Mouse (Mus musculus): ENCODE results near the gene Slc2a8.
A peak's percentile ranks its signal among the peaks of the same experiment; 100 is the strongest.

Gene Slc2a8

GRCm38 (mm10) chr2:32971235-32971634, 10.6 kb downstream of the Slc2a8 start:
- no peak for DNase-seq (ENCODE audit: low spot score in 2 of 2)

GRCm38 (mm10) chr2:32969326-32969725, 12.6 kb downstream of the Slc2a8 start:
- DNase-seq (ENCODE audit: low spot score in 2 of 2): no peak

GRCm38 (mm10) chr2:32968024-32968614, 13.8 kb downstream of the Slc2a8 start:
- DNase-seq (ENCODE audit: low spot score in 2 of 2): no peak

- DNase-seq (ENCODE audit: low spot score in 2 of 2): peak; percentile 72 to 89
Observed at GRCm38 (mm10) chr2:32966689-32967631, 14.9 kb downstream of the Slc2a8 start.

- DNase-seq (ENCODE audit: low spot score in 2 of 2): no peak
Observed at GRCm38 (mm10) chr2:32966184-32966688, 15.6 kb downstream of the Slc2a8 start.

GRCm38 (mm10) chr2:32965511-32966183, 16.2 kb downstream of the Slc2a8 start:
- DNase-seq (ENCODE audit: low spot score in 2 of 2): peak in 1 of 2 experiments; percentile 18

- peak in 1 of 2 experiments; percentile 15 for DNase-seq (ENCODE audit: low spot score in 2 of 2)
Observed at GRCm38 (mm10) chr2:32964659-32965457, 17.0 kb downstream of the Slc2a8 start.

- peak in 1 of 2 experiments; percentile 19 for DNase-seq (ENCODE audit: low spot score in 2 of 2)
Observed at GRCm38 (mm10) chr2:32963981-32964380, 17.9 kb downstream of the Slc2a8 start.

- peak in 1 of 2 experiments; percentile 12 for DNase-seq (ENCODE audit: low spot score in 2 of 2)
Observed at GRCm38 (mm10) chr2:32963544-32963943, 18.3 kb downstream of the Slc2a8 start.

- DNase-seq (ENCODE audit: low spot score in 2 of 2): peak in 1 of 2 experiments; percentile 27
Observed at GRCm38 (mm10) chr2:32962875-32963220, 19.0 kb downstream of the Slc2a8 start.

- DNase-seq (ENCODE audit: low spot score in 2 of 2): no peak
Observed at GRCm38 (mm10) chr2:32962062-32962874, 19.6 kb downstream of the Slc2a8 start.

- DNase-seq (ENCODE audit: low spot score in 2 of 2): peak; percentile 93 to 96
Observed at GRCm38 (mm10) chr2:32961192-32961995, 20.5 kb downstream of the Slc2a8 start, which contains the start of the genes Rpl12 and Lrsam1. TSS of gene Rpl12 (plus strand) at chr2:32961559. TSS of gene Lrsam1 (minus strand) at chr2:32961614.

GRCm38 (mm10) chr2:32960273-32960672, 21.6 kb downstream of the Slc2a8 start:
- DNase-seq (ENCODE audit: low spot score in 2 of 2): no peak

- no peak for DNase-seq (ENCODE audit: low spot score in 2 of 2)
Observed at GRCm38 (mm10) chr2:32957344-32957743, 24.5 kb downstream of the Slc2a8 start.

GRCm38 (mm10) chr2:32954581-32954980, 27.3 kb downstream of the Slc2a8 start:
- no peak for DNase-seq (ENCODE audit: low spot score in 2 of 2)

- no peak for DNase-seq (ENCODE audit: low spot score in 2 of 2)
Observed at GRCm38 (mm10) chr2:32947454-32947853, 34.4 kb downstream of the Slc2a8 start.

GRCm38 (mm10) chr2:32940483-32940882, 41.4 kb downstream of the Slc2a8 start:
- DNase-seq (ENCODE audit: low spot score in 2 of 2): no peak

GRCm38 (mm10) chr2:32939418-32939817, 42.5 kb downstream of the Slc2a8 start:
- DNase-seq (ENCODE audit: low spot score in 2 of 2): peak; percentile 38 to 69

- no peak for DNase-seq (ENCODE audit: low spot score in 2 of 2)
Observed at GRCm38 (mm10) chr2:32938741-32939140, 43.1 kb downstream of the Slc2a8 start.

All from spleen, postnatal 10 days (tissue).